Mouse (Mus musculus) midbrain, embryonic 14.5 days (tissue): ENCODE measurements around the gene Ncf1. TPM values are rescaled to one million over a fixed set of nuclear protein-coding genes. Genes with fewer than 3 reads are reported as not detected.

ENCODE experiments used
- ATAC-seq: fragments of 200-750 bp; cut with Nextera tagmentation; 2 replicates; pipeline ENCODE4 v1.8.0; 2017; ENCODE audit warnings: moderate number of reproducible peaks, moderate library complexity; ENCODE audit not compliant: low FRiP score, low TSS enrichment
- DNase-seq: peaks from one replicate; pipeline ENCODE4 v3.0.0-alpha.2; 2015
- H3K27ac ChIP-seq: fragments of 300-500 bp; sonication (generic); replicated peaks from 2 replicates; pipeline ENCODE4 v1.5.1; 2014; ENCODE audit warnings: mild to moderate bottlenecking, low read depth, low read length, moderate library complexity
- H3K27me3 ChIP-seq: fragments of 300-500 bp; sonication (generic); 2 replicates; pipeline ENCODE4 v1.6.1; 2014; ENCODE audit warnings: low read length, control low read depth, mixed read lengths; ENCODE audit not compliant: control insufficient read depth, insufficient read depth
- H3K36me3 ChIP-seq: fragments of 300-500 bp; sonication (generic); 2 replicates; pipeline ENCODE4 v1.6.1; 2014; ENCODE audit warnings: low read length, control low read depth; ENCODE audit not compliant: control insufficient read depth, insufficient read depth
- H3K4me1 ChIP-seq: fragments of 300-500 bp; sonication (generic); 2 replicates; pipeline ENCODE4 v1.6.1; 2014; ENCODE audit warnings: mild to moderate bottlenecking, antibody characterized with exemption, low read length, control low read depth; ENCODE audit not compliant: control insufficient read depth, insufficient read depth
- H3K4me2 ChIP-seq: fragments of 300-500 bp; sonication (generic); 2 replicates; pipeline ENCODE4 v1.6.1; 2014; ENCODE audit warnings: mild to moderate bottlenecking, low read length, moderate library complexity
- H3K4me3 ChIP-seq: fragments of 300-500 bp; sonication (generic); replicated peaks from 2 replicates; pipeline ENCODE4 v1.5.1; 2014; ENCODE audit warnings: low read depth, low read length
- H3K9ac ChIP-seq: fragments of 300-500 bp; sonication (generic); replicated peaks from 2 replicates; pipeline ENCODE4 v1.6.1; 2014; ENCODE audit warnings: mild to moderate bottlenecking, low read length, moderate library complexity
- H3K9me3 ChIP-seq: fragments of 300-500 bp; sonication (generic); 2 replicates; pipeline ENCODE4 v1.6.1; 2016; ENCODE audit warnings: low read length, control low read depth, mixed read lengths; ENCODE audit not compliant: control insufficient read depth
- WGBS: fragments of 180-500 bp; shearing (Covaris S2); extraction: QIAGEN DNeasy Blood & Tissue Kit; methylation state at CpG from one replicate; pipeline ENCODE4 v1.1.7; 2014; 5-methylcytosine and 5-hydroxymethylcytosine counted together
- polyA plus RNA-seq: library from polyadenylated mRNA; unstranded; fragments of >200 nt; fragmentation: Nextera tagmentation; extraction: Ambion mirVana; gene quantifications from 2 replicates; pipeline ENCODE4 v1.2.1, GENCODE M21; 2014

Ncf1 gene
- polyA plus RNA-seq, 1 experiment from 2014 or later = 2.8 TPM

DNA sequence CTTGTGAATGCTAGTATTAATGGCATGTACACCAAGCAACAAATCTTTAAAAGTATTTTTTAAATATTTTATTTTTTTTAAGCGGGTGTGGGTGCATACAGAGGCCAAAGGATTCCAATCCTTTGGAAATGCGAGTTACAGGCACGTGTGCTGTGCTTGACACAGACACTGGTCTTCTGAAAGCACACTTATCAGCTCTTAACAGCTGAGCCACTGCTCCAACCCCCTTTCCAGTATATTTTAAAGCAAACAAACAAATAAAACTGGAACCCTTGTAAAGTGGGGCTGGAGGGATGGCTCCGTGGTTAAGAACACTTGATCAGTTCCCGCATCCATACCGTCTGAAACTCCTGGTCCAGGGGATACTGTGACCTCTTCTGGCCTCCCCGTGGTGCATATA is 46.3 kb downstream of the Ncf1 start:
- WGBS = 55% methylated on average over 7 of the region's 7 CpGs
- Histone ChIP-seq H3K9me3 (no peaks in the 10 kb centered on the region), H3K4me3 (peak overlapping the region; percentile 70), H3K4me1 (peaks cover 13% of the 10 kb centered on the region), H3K36me3 (no peaks in the 10 kb centered on the region), H3K27me3 (no peaks in the 10 kb centered on the region), H3K27ac (peak overlapping the region; percentile 97), H3K4me2 (peak overlapping the region; percentile 88), H3K9ac (peak overlapping the region; percentile 84)
- ATAC-seq (no peak), DNase-seq (no peak)

DNA sequence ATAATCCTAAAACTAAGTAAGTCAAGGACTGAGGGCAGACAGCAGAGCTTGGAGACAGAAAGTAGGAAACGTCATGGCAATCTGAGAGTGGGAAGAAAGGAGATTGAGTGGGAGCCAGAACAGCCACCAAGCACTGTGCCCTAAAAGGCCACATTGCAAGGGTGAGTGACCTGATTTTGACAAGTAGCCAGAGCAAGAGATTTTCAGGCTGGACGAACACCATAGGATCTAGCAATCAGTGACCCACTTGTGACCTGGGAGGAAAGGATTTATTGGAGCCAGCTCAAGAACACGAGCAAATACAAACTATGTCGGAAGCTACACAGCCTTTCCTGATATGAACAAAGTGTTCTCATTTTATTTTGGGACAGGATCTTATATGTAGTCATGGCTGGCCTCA is 46.7 kb downstream of the Ncf1 start:
- peaks cover 13% of the 10 kb centered on the region for H3K4me1 ChIP-seq
- peak overlapping the region; percentile 88 for H3K4me2 ChIP-seq
- no peaks in the 10 kb centered on the region for H3K27me3 ChIP-seq
- H3K36me3 ChIP-seq = no peaks in the 10 kb centered on the region
- no peaks in the 10 kb centered on the region for H3K9me3 ChIP-seq
- ATAC-seq (no peak), DNase-seq (no peak)
- WGBS = 67% methylated on average over 4 of the region's 4 CpGs
- no peak overlapping the region for H3K27ac ChIP-seq
- no peak overlapping the region for H3K4me3 ChIP-seq
- H3K9ac ChIP-seq = no peak overlapping the region; the same call in 1 of the 2 replicates

DNA sequence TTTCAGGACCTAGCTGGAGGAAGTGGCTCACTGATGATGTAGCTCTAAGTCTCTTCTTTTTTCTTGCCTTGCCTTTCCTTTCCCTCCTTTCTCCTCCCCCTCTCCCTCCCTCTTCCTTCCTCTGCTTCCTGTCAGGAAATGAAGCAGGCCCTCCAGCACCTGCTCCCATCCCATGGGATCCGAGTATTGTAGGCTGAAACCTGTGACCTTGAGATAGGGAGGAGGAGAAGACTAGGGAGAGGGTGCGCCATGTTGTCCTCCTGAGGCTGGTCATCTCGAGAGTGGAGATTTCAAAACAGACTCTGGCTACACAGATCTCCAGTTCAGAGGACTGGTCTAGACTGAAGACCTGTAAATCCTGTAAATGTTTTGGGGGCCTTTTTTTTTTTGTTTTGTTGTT is 47.3 kb downstream of the Ncf1 start:
- H3K27me3 ChIP-seq = no peaks in the 10 kb centered on the region
- no peak for DNase-seq
- WGBS = 61% methylated on average over 3 of the region's 3 CpGs
- peaks cover 13% of the 10 kb centered on the region for H3K4me1 ChIP-seq
- no peak overlapping the region for H3K27ac ChIP-seq
- no peak overlapping the region for H3K4me2 ChIP-seq
- no peak overlapping the region for H3K4me3 ChIP-seq
- no peaks in the 10 kb centered on the region for H3K9me3 ChIP-seq
- no peak overlapping the region for H3K9ac ChIP-seq
- no peaks in the 10 kb centered on the region for H3K36me3 ChIP-seq
- ATAC-seq = no peak

DNA sequence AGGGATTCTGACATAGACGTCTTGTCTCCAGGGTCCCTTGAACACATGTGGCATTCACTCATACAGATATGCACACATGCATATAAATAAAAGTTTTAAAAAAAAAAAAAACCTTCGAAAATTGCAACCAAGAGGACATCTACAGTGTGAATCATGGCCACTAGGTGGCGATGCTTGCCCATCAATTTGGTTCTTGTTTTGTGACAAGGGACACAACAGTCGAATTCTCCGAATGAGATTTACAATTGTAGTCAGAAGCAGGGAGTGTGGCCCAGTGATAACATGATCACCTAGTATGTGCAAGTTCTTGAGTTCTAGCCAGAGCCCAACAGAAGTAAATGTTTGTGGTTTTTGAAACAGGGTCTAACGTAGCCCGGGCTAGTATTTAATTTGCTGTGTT is 49.6 kb downstream of the Ncf1 start:
- H3K9ac ChIP-seq = no peak overlapping the region
- no peak overlapping the region for H3K4me2 ChIP-seq
- no peaks in the 10 kb centered on the region for H3K27me3 ChIP-seq
- no peak for ATAC-seq
- H3K4me3 ChIP-seq = no peak overlapping the region
- 28% methylated on average over 7 of the region's 7 CpGs for WGBS
- peaks cover 21% of the 10 kb centered on the region for H3K4me1 ChIP-seq
- H3K36me3 ChIP-seq = no peaks in the 10 kb centered on the region
- H3K9me3 ChIP-seq = no peaks in the 10 kb centered on the region
- peak; percentile 94 for DNase-seq
- no peak overlapping the region for H3K27ac ChIP-seq

DNA sequence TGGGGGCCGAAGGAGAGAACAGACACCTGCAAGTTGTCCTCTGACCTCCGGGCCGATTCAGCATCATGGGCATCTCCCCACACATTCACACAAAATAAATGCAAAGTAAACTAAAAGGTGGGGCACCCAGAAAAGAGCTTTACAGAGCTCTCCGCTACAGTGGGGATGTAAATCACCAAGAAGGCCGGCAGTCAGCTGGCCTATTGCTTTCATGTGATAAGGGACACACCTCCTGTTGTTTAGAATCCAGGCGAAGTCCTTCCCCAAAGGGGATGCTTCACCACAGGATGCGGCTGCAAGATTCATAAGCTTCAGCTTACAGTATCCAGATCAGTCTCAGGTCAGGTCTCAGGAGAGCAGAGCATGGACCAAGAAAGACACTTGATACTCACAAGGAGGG is 50.9 kb downstream of the Ncf1 start:
- Histone ChIP-seq H3K4me2 (no peak overlapping the region), H3K9ac (no peak overlapping the region; the same call in 1 of the 2 replicates), H3K4me3 (no peak overlapping the region), H3K27ac (no peak overlapping the region), H3K27me3 (no peaks in the 10 kb centered on the region), H3K4me1 (peaks cover 20% of the 10 kb centered on the region), H3K9me3 (no peaks in the 10 kb centered on the region), H3K36me3 (no peaks in the 10 kb centered on the region)
- DNase-seq (no peak), ATAC-seq (no peak)
- whole genome bisulfite sequencing = 81% methylated on average over 7 of the region's 7 CpGs

DNA sequence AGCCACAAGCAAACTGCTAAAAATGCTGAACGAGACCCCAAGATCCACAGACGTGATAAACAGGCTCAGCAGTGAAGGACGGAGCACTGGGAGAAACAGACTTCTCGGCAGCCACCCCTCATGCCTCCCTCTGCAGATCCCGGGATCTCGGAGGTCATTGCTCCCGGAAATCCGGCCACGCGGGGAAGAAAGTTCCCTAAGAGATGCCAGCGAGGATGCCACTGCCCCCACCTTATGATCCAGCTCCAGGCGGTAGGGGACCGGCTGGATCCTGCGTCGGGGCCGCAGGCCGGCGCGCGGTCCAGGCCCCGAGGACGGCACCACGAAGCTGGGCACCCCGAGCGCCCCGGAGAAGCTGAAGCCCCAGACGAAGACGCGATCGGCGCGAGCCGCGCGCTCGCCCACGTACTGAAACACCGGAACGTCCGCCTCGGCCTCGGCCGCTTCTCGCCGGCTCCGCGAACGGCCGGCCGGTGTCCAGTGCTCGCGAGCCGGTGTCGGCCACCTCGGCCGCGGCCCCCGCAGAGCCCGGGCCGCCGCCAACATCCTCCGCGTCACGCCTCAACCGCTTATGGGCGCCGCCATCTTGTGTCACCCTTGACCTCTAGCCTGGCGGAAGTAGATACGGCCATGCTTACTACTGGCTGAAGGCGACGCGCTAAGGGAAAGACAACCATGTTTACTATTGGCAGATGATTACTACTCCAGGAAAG is 53.1 kb downstream of the Ncf1 start, which contains the start of gene Rcc1l:
Rcc1l (minus strand) TSS at position 606 of the 713 bp plus-strand sequence.
- ATAC-seq (peak; percentile 88), DNase-seq (peak; percentile 94)
- Histone ChIP-seq H3K4me2 (peak within 1 kb of the TSS; percentile 66), H3K36me3 (0 out of 2 replicates have a peak, but pooled peaks cover 2% of the 10 kb centered on the region), H3K9ac (peak within 1 kb of the TSS; percentile 57), H3K4me3 (peak within 1 kb of the TSS; percentile 80), H3K4me1 (peaks cover 8% of the 10 kb centered on the region; the same call in 1 of the 2 replicates), H3K27ac (peak within 1 kb of the TSS; percentile 71), H3K9me3 (no peaks in the 10 kb centered on the region), H3K27me3 (no peaks in the 10 kb centered on the region)
- under 1% methylated on average over 72 of the region's 72 CpGs for WGBS

DNA sequence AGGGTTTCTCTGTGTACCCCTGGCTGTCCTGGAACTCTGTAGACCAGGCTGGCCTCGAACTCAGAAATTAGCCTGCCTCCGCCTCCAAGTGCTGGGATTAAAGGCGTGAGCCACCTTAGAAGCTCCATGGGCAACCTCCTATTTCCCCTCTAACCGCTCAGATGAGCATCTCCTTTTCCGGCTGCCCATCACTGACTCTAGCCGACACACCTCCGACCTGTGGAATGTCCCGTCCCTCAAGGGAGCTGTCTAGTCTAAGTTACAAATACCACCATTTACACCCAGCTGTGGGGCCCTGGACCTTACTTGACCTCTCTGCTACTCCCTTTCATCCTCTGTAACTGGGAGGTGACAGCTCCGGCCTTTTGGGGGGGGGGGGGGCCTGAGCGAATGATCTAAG is 53.7 kb downstream of the Ncf1 start:
- no peaks in the 10 kb centered on the region for H3K27me3 ChIP-seq
- H3K4me1 ChIP-seq = peaks cover 8% of the 10 kb centered on the region; the same call in 1 of the 2 replicates
- H3K4me2 ChIP-seq = peak overlapping the region; percentile 66
- 0 out of 2 replicates have a peak, but pooled peaks cover 2% of the 10 kb centered on the region for H3K36me3 ChIP-seq
- H3K9ac ChIP-seq = peak overlapping the region; percentile 57; the same call in 1 of the 2 replicates
- no peak for ATAC-seq
- H3K27ac ChIP-seq = peak overlapping the region; percentile 71; the same call in 1 of the 2 replicates
- DNase-seq = no peak
- peak overlapping the region; percentile 80 for H3K4me3 ChIP-seq
- no peaks in the 10 kb centered on the region for H3K9me3 ChIP-seq
- 11% methylated on average over 10 of the region's 10 CpGs for WGBS

DNA sequence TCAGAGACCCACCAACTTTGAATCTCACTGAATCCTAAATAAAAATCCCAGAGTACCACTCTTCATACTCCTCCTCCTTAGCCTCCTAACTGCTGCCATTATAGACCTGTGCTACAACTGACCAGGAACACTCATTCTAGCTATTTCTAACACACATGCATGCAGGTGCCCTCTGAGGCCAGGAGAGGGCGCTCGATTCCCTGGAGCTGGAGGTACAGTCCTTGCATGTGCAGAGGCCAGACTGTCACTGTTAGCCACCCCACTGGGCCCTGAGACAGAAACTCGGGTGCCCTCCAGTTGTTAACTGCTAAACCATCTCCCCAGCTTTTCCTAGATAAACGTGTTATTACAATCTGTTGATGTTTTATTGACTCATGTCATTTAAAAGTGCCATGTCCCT is 56.2 kb downstream of the Ncf1 start:
- Histone ChIP-seq H3K9me3 (no peaks in the 10 kb centered on the region), H3K4me1 (peaks cover 8% of the 10 kb centered on the region; the same call in 1 of the 2 replicates), H3K27me3 (no peaks in the 10 kb centered on the region), H3K36me3 (0 out of 2 replicates have a peak, but pooled peaks cover 8% of the 10 kb centered on the region), H3K27ac (no peak overlapping the region), H3K4me2 (no peak overlapping the region), H3K4me3 (no peak overlapping the region), H3K9ac (no peak overlapping the region)
- WGBS = 44% methylated on average over 4 of the region's 4 CpGs
- ATAC-seq (no peak), DNase-seq (peak; percentile 39)

DNA sequence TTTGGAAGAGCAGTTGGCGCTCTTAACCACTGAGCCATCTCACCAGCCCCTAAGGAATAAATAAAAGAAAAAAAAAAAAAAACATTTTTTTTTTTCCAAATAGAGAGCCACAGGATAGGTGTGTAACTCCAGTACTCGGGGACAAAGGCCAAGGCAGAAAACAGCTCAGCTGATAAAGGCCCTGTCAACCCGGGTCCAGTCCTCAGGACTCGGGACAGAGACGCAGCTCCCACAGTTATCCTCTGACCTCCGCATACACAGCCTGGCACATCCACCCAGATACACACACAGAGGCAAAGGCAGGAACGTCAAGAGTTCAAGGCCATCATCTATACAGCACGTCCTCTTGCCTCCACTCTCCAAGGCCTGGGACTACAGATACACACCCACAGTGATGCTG is 59.3 kb downstream of the Ncf1 start:
- H3K4me3 ChIP-seq = no peak overlapping the region
- H3K27me3 ChIP-seq = no peaks in the 10 kb centered on the region
- WGBS = 95% methylated on average over 8 of the region's 8 CpGs
- peaks cover 1% of the 10 kb centered on the region; the same call in 1 of the 2 replicates for H3K4me1 ChIP-seq
- DNase-seq = no peak
- no peak for ATAC-seq
- H3K36me3 ChIP-seq = 0 out of 2 replicates have a peak, but pooled peaks cover 8% of the 10 kb centered on the region
- H3K9me3 ChIP-seq = no peaks in the 10 kb centered on the region
- no peak overlapping the region for H3K27ac ChIP-seq
- H3K9ac ChIP-seq = no peak overlapping the region
- H3K4me2 ChIP-seq = no peak overlapping the region
